Mouse (Mus musculus) G1E-ER4 (cell line): ENCODE measurements at regions not wholly inside any gene's neighbourhood (a gene's known extent, or its start where the extent isn't known, plus 50 kb on each side); places are given as distances from the start of the nearest gene placed in this dataset.

Experiments
- GATA1 ChIP-seq: IDR thresholded peaks from one replicate; pipeline ENCODE4 v1.8.0; 2012; ENCODE audit warnings: low read length, inconsistent platforms

- TF ChIP-seq GATA1: no peak
Observed at GRCm38 (mm10) chr4:29034406-29034805, 221.5 kb downstream of the Epha7 start.

DNA sequence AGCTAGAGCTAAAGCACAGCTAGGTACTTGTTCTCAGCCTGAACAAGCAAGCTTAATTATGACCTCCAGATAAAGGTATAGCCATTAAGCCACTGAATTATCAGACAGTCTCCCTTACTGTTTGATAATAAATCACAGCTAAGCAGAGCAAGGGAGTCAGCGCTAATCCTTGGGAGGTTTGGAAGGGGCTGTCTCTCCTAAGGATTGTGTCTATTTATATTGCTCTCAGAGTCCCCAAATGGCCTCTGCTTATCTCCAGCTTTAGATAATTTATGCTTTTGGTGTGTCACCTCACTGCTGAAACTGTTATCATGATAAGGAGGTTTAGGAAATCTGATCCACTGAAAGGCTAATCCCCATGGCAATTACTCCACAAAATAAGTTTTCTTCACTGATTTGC is 227.1 kb downstream of the Epha7 start:
- TF ChIP-seq GATA1: no peak

DNA sequence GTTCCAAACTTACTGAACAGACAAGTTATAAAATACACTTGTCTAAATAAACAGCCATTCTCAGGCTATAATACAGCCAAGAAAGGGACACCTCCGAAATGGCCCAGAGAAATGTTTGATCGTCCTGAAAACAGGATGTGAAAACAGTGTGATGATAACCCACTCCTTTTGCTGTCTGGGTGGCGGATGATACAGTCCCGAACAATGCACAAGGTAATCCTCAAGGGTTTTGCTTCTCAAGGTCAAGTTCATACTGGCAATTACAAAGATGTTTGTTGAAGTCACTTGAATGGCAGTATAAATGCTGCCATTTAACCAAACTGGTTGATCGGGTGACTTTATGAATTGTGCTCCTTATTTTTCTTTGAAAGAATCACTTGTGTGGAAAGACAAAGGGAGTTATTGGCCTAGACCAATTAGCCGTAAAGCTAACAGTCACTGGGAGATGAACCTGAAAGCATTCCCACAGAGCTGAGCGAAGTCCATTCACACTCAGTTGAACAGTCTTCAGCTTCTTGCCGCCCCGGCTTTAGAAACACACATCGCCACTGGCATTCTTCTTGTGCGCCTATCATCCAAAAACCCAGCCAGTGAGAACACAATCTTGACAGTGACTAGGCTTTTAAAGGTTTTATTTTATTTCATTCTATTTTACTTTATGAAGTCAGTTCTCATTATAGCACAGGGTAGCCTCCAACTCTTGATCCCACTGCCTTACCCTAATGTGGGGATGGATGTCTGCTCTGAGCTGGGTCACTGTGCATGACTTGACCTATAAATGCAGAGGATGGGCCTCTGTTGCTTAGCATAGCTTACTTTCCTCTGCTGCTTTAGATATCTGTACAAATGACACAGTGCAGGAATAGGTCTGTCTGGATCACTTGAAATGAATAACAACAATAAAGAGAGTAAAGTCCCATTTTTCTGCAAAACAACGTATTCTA is 256.0 kb downstream of the Epha7 start:
- no peak for TF ChIP-seq GATA1

DNA sequence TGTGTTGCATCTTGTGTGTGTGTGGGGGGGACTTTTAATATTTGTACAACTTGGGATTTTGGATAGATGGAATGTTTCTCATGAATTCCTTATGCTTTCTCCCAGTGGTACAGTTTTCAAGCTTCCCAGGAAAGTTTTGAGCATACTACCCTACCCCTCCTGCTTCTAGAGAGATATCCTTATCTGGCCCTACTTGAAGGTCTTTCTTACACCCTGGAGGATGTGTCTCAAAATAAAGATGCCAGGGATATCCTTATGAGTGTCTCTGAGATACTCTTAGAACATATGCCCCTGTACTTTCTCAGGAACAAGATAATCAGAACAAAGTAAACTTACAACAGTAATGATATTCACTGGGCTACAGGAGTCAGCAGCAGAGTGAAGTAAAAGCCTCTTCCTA is 261.3 kb downstream of the Epha7 start:
- TF ChIP-seq GATA1: no peak

GRCm38 (mm10) chr4:29074851-29075250 is 261.9 kb downstream of the Epha7 start:
- TF ChIP-seq GATA1: no peak

DNA sequence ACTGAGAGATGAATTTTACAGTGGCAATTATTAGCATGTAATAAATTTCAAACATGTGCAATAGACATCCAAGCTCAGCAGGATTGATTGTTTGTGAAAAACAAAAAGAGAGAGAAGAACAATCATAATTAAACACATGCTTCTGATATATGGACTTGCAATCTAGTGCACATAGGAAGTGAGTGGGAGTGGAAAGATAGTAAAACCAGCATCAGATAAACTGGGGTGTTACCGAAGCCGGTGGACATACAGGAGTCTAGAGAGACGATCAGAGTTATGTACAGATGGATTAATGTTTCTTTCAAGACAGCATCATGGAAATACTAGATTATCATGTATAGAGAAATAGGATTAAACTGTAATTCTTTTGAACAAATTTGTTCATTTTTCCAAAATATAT is 263.8 kb downstream of the Epha7 start:
- TF ChIP-seq GATA1: peak; percentile 30

DNA sequence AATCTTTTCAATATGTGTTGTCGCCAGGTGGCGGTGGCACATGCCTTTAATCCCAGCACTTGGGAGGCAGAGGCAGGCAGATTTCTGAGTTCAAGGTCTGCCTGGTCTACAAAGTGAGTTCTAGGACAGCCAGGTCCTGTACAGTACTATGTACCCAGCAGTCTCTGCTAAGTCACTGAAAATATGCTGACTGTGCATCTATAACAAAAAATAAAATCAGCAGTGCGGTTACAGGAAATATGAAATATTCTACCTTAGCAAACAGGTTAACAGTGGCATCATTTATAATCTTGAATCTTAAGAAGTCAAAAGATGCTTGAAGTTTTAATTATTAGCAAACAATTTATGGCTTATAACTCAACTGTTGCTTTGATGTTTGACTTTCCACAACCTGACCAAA is 265.5 kb downstream of the Epha7 start:
- no peak for TF ChIP-seq GATA1

GRCm38 (mm10) chr4:29083545-29084290 is 270.8 kb downstream of the Epha7 start:
- TF ChIP-seq GATA1: no peak

DNA sequence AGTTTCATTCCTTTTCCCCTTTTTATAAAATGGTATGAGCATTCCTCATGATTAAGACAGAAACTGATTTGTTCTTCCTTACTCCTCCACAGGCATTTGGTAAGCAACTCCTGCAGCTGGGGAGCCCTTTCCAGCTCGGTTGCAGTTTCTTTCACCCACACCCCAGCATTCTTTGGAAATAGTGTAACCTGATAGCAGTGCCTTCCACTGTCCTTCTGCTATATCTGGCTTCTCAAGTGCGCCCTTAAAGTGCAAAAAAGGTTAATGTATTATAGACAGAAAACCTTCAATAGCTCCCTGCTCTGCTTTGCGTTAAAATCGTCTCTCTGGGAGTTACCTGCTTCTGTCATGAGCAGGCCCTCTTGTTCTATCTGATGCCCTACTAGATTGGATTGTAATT is 278.0 kb downstream of the Epha7 start:
- no peak for TF ChIP-seq GATA1

- no peak for TF ChIP-seq GATA1
Observed at GRCm38 (mm10) chr4:29091495-29092211, 278.7 kb downstream of the Epha7 start.

DNA sequence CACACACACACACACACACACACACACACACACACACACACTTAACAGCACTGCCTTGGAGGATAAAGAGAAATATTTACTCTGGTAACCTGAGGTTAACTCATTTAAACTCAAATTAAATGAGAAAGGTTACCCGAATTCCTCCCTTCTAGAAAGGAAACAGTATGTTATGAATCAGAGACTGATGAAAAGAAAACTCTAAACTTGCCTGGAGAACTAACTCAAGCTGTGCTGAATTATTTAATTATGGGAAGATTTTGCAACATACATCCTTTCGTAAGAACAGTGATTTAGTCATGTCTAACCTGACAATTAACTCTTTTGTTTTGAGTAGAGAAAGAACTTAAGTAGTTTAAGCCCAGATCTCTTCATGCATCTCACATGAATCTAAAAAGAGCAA is 289.4 kb downstream of the Epha7 start:
- TF ChIP-seq GATA1: no peak

GRCm38 (mm10) chr4:29103414-29103813 is 290.5 kb downstream of the Epha7 start:
- no peak for TF ChIP-seq GATA1

DNA sequence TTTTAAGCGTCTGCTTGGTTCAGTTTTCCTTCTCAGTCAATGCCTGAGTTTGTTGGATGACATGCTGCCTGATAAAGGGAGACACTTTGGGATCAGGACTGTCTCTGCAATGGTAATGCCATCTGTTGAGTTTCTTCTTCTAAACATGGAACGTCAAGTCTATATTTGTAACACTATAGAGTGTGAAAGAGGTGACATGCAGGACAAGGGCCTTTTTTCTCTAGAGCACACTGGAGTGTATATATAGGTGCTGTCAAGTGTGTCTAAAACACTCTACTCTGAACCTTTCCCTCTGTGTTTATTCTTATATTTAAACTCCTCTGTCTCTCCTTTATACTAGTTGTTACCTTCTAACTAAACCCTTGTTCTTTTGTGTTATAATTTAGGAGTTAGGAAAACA is 299.6 kb downstream of the Epha7 start:
- TF ChIP-seq GATA1: no peak

DNA sequence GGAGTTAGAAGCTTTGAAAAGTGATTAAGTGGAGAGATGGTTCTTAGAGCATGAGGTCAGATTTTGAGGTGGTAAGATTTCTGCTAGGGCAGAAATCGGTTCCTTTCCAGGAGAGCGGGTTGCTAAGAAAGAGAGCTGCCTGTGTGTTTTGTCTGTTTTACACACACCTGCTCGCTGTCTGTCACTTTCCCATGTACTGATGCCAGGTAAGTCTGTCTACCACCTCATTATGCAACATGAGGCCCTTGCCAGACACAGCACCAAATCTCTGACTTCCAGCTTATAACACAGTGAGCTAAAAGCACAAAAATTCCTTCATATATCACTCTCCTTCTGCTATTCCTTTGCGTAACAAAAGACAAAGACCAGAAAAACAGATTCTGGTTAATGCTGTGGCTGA is 304.1 kb downstream of the Epha7 start:
- TF ChIP-seq GATA1: no peak

GRCm38 (mm10) chr4:29117926-29118325 is 305.0 kb downstream of the Epha7 start:
- TF ChIP-seq GATA1: no peak
